Mouse (Mus musculus): ENCODE results near the gene Mrpl23. TPM values are rescaled to one million over a fixed set of nuclear protein-coding genes. Genes with fewer than 3 reads are reported as not detected.

The Mrpl23 gene
- polyA plus RNA-seq, 1 experiment from 2014 or later, result 14.2 TPM

DNA sequence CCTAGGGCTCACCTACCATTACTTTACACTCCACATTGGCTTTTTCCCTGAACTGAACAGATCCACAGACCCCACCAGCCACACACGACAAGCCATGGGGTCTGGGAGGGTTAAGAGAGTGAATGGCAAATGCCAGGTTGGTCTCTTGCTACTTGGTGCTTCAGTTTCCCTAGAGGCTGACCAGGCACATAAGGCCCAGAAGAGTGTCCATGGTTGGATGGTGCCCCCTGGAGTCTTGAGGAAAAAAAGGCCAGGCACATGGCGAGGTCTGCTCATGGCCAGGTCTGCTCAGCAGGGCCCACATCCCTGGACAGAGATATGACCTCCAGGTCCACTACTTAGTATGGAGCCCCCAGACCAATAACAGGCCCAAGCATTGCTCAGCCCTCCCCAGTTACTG, 34.7 kb upstream of the Mrpl23 start:
- Histone ChIP-seq H3K9ac (ENCODE audit: low read length) (no peak overlapping the region), H3K27ac (ENCODE audit: low read length) (no peak overlapping the region), H3K4me1 (ENCODE audit: control insufficient read depth, insufficient read depth, low read length) (peaks cover 17% of the 10 kb centered on the region), H3K36me3 (ENCODE audit: control insufficient read depth, insufficient read depth) (0 out of 2 replicates have a peak, but pooled peaks cover 3% of the 10 kb centered on the region), H3K9me3 (replicated peaks; ENCODE audit: control insufficient read depth, low read length) (no peaks in the 10 kb centered on the region), H3K4me3 (ENCODE audit: low read length) (no peak overlapping the region), H3K4me2 (ENCODE audit: low read depth, low read length) (no peak overlapping the region), H3K27me3 (ENCODE audit: control insufficient read depth, insufficient read depth, low read length) (no peaks in the 10 kb centered on the region)
- ATAC-seq (replicated peaks; ENCODE audit: extremely low read depth, insufficient read depth, low FRiP score), result no peak
- 86% methylated on average over 2 of the region's 2 CpGs for WGBS

- ATAC-seq (replicated peaks; ENCODE audit: extremely low read depth, insufficient read depth, low FRiP score), result no peak
- WGBS, result 86% methylated on average over 2 of the region's 2 CpGs
- 0 out of 2 replicates have a peak, but pooled peaks cover 3% of the 10 kb centered on the region for H3K36me3 ChIP-seq (ENCODE audit: control insufficient read depth, insufficient read depth)
- H3K9me3 ChIP-seq (replicated peaks; ENCODE audit: control insufficient read depth, low read length), result no peaks in the 10 kb centered on the region
- no peak within 1 kb of the TSS for H3K4me2 ChIP-seq (ENCODE audit: low read depth, low read length)
- peak within 1 kb of the TSS; percentile 62 for H3K27ac ChIP-seq (ENCODE audit: low read length)
- H3K9ac ChIP-seq (ENCODE audit: low read length), result peak within 1 kb of the TSS; percentile 13; the same call in 1 of the 2 replicates
- H3K4me3 ChIP-seq (ENCODE audit: low read length), result no peak within 1 kb of the TSS
- no peaks in the 10 kb centered on the region for H3K27me3 ChIP-seq (ENCODE audit: control insufficient read depth, insufficient read depth, low read length)
- H3K4me1 ChIP-seq (ENCODE audit: control insufficient read depth, insufficient read depth, low read length), result peaks cover 17% of the 10 kb centered on the region
Observed at GRCm38 (mm10) chr7:142498575-142498974, 33.9 kb upstream of the Mrpl23 start, which contains the start of gene Tnnt3. Tnnt3 (plus strand) TSS chr7:142498836.

GRCm38 (mm10) chr7:142499010-142499721, 33.3 kb upstream of the Mrpl23 start:
- H3K27me3 ChIP-seq (ENCODE audit: control insufficient read depth, insufficient read depth, low read length), result no peaks in the 10 kb centered on the region
- H3K4me1 ChIP-seq (ENCODE audit: control insufficient read depth, insufficient read depth, low read length), result peaks cover 17% of the 10 kb centered on the region
- H3K9me3 ChIP-seq (replicated peaks; ENCODE audit: control insufficient read depth, low read length), result no peaks in the 10 kb centered on the region
- 38% methylated on average over 5 of the region's 5 CpGs for WGBS
- H3K9ac ChIP-seq (ENCODE audit: low read length), result no peak overlapping the region
- peak overlapping the region; percentile 62 for H3K27ac ChIP-seq (ENCODE audit: low read length)
- ATAC-seq (replicated peaks; ENCODE audit: extremely low read depth, insufficient read depth, low FRiP score), result no peak
- no peak overlapping the region for H3K4me3 ChIP-seq (ENCODE audit: low read length)
- no peak overlapping the region for H3K4me2 ChIP-seq (ENCODE audit: low read depth, low read length)
- H3K36me3 ChIP-seq (ENCODE audit: control insufficient read depth, insufficient read depth), result 0 out of 2 replicates have a peak, but pooled peaks cover 3% of the 10 kb centered on the region

DNA sequence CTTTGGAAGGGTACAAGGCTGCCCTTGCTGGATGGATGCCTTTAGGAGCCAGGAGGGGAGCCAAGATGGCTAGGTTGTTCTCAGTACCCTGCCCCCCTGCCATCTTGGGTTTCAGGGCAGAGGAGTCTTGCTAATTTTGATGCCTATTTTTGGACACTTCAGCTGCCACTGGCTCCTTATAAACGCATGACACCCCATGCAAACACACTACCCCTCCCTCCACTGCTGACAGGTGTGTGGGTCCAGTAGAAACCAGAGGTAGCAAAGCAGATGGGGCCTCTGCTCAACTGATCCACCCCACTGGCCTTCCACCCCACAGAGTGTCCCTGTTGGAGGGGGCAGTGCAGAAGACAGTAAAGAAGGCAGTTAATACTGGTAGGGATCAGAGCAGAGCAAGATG, 32.5 kb upstream of the Mrpl23 start:
- no peak overlapping the region for H3K4me3 ChIP-seq (ENCODE audit: low read length)
- no peaks in the 10 kb centered on the region for H3K27me3 ChIP-seq (ENCODE audit: control insufficient read depth, insufficient read depth, low read length)
- no peak for ATAC-seq (replicated peaks; ENCODE audit: extremely low read depth, insufficient read depth, low FRiP score)
- H3K9ac ChIP-seq (ENCODE audit: low read length), result no peak overlapping the region
- no peaks in the 10 kb centered on the region for H3K9me3 ChIP-seq (replicated peaks; ENCODE audit: control insufficient read depth, low read length)
- peak overlapping the region; percentile 49 for H3K27ac ChIP-seq (ENCODE audit: low read length)
- H3K4me1 ChIP-seq (ENCODE audit: control insufficient read depth, insufficient read depth, low read length), result peaks cover 17% of the 10 kb centered on the region
- no peak overlapping the region for H3K4me2 ChIP-seq (ENCODE audit: low read depth, low read length)
- H3K36me3 ChIP-seq (ENCODE audit: control insufficient read depth, insufficient read depth), result no peaks in the 10 kb centered on the region
- 68% methylated on average over 1 of the region's 1 CpGs for WGBS

GRCm38 (mm10) chr7:142503206-142503605, 29.3 kb upstream of the Mrpl23 start:
- H3K4me1 ChIP-seq (ENCODE audit: control insufficient read depth, insufficient read depth, low read length), result peaks cover 30% of the 10 kb centered on the region
- H3K27ac ChIP-seq (ENCODE audit: low read length), result no peak overlapping the region
- WGBS, result 78% methylated on average over 4 of the region's 4 CpGs
- no peak overlapping the region for H3K4me2 ChIP-seq (ENCODE audit: low read depth, low read length)
- ATAC-seq (replicated peaks; ENCODE audit: extremely low read depth, insufficient read depth, low FRiP score), result no peak
- H3K9ac ChIP-seq (ENCODE audit: low read length), result no peak overlapping the region
- H3K4me3 ChIP-seq (ENCODE audit: low read length), result no peak overlapping the region
- no peaks in the 10 kb centered on the region for H3K36me3 ChIP-seq (ENCODE audit: control insufficient read depth, insufficient read depth)
- H3K9me3 ChIP-seq (replicated peaks; ENCODE audit: control insufficient read depth, low read length), result no peaks in the 10 kb centered on the region
- H3K27me3 ChIP-seq (ENCODE audit: control insufficient read depth, insufficient read depth, low read length), result no peaks in the 10 kb centered on the region

GRCm38 (mm10) chr7:142505942-142506341, 26.5 kb upstream of the Mrpl23 start:
- peaks cover 23% of the 10 kb centered on the region for H3K4me1 ChIP-seq (ENCODE audit: control insufficient read depth, insufficient read depth, low read length)
- 59% methylated on average over 2 of the region's 2 CpGs for WGBS
- H3K9ac ChIP-seq (ENCODE audit: low read length), result no peak overlapping the region
- H3K4me2 ChIP-seq (ENCODE audit: low read depth, low read length), result no peak overlapping the region
- no peaks in the 10 kb centered on the region for H3K27me3 ChIP-seq (ENCODE audit: control insufficient read depth, insufficient read depth, low read length)
- H3K9me3 ChIP-seq (replicated peaks; ENCODE audit: control insufficient read depth, low read length), result no peaks in the 10 kb centered on the region
- no peak for ATAC-seq (replicated peaks; ENCODE audit: extremely low read depth, insufficient read depth, low FRiP score)
- H3K4me3 ChIP-seq (ENCODE audit: low read length), result no peak overlapping the region
- H3K36me3 ChIP-seq (ENCODE audit: control insufficient read depth, insufficient read depth), result no peaks in the 10 kb centered on the region
- H3K27ac ChIP-seq (ENCODE audit: low read length), result no peak overlapping the region

- Histone ChIP-seq H3K4me2 (ENCODE audit: low read depth, low read length) (no peak overlapping the region), H3K9me3 (replicated peaks; ENCODE audit: control insufficient read depth, low read length) (no peaks in the 10 kb centered on the region), H3K4me3 (ENCODE audit: low read length) (no peak overlapping the region), H3K36me3 (ENCODE audit: control insufficient read depth, insufficient read depth) (no peaks in the 10 kb centered on the region), H3K27ac (ENCODE audit: low read length) (no peak overlapping the region), H3K9ac (ENCODE audit: low read length) (no peak overlapping the region), H3K27me3 (ENCODE audit: control insufficient read depth, insufficient read depth, low read length) (no peaks in the 10 kb centered on the region), H3K4me1 (ENCODE audit: control insufficient read depth, insufficient read depth, low read length) (peaks cover 23% of the 10 kb centered on the region)
- no peak for ATAC-seq (replicated peaks; ENCODE audit: extremely low read depth, insufficient read depth, low FRiP score)
- WGBS, result 48% methylated on average over 4 of the region's 4 CpGs
Observed at GRCm38 (mm10) chr7:142506501-142506900, 26.0 kb upstream of the Mrpl23 start.

DNA sequence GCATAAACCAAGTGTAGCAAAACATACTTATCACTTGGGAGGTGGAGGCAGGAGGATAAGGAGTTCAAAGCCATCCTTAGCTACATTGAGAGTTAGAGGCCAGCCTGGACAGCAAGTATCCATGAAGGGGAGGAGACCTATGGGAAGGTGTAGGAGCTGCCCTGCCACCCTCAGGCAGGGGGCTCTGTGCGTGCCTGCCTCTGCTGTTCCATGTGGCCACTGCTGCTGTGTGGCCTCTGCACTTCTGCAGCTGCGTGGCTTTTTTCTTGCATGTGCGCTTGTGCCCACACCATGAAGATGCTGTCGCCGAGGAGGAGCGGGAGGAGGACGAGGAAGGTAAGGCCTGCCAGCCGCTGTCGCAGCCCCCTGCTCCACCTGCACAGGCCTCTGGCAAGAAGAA, 25.0 kb upstream of the Mrpl23 start:
- H3K4me1 ChIP-seq (ENCODE audit: control insufficient read depth, insufficient read depth, low read length), result peaks cover 23% of the 10 kb centered on the region
- 92% methylated on average over 9 of the region's 9 CpGs for WGBS
- H3K36me3 ChIP-seq (ENCODE audit: control insufficient read depth, insufficient read depth), result no peaks in the 10 kb centered on the region
- no peak overlapping the region for H3K9ac ChIP-seq (ENCODE audit: low read length)
- H3K4me2 ChIP-seq (ENCODE audit: low read depth, low read length), result no peak overlapping the region
- H3K27me3 ChIP-seq (ENCODE audit: control insufficient read depth, insufficient read depth, low read length), result no peaks in the 10 kb centered on the region
- H3K9me3 ChIP-seq (replicated peaks; ENCODE audit: control insufficient read depth, low read length), result no peaks in the 10 kb centered on the region
- H3K4me3 ChIP-seq (ENCODE audit: low read length), result no peak overlapping the region
- H3K27ac ChIP-seq (ENCODE audit: low read length), result no peak overlapping the region
- no peak for ATAC-seq (replicated peaks; ENCODE audit: extremely low read depth, insufficient read depth, low FRiP score)

DNA sequence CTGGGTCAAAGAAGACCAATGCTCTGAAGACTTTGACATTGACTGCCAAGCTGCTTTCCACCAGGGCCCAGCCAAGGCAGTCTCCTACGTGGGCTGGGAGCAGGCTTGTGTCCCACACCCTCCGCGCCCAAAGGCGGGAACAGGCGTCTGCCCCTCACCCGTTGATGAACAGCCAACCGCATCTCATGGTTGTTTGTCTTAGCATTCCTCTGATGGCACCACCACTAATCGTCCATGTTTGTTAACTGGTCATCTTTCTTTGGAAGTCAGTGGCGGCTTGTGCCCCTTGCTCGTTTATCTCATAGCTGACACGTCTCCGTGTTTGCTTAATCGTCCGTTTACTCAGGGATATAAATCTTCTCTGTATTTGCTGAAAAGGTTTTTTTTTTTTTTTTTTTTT, 23.0 kb upstream of the Mrpl23 start:
- H3K4me1 ChIP-seq (ENCODE audit: control insufficient read depth, insufficient read depth, low read length), result peaks cover 23% of the 10 kb centered on the region

More for the DNA sequence above, 23.0 kb upstream of the Mrpl23 start:
- H3K36me3 ChIP-seq (ENCODE audit: control insufficient read depth, insufficient read depth), result no peaks in the 10 kb centered on the region
- no peak for ATAC-seq (replicated peaks; ENCODE audit: extremely low read depth, insufficient read depth, low FRiP score)
- peak overlapping the region; percentile 41; the same call in 1 of the 2 replicates for H3K27ac ChIP-seq (ENCODE audit: low read length)
- WGBS, result 62% methylated on average over 14 of the region's 14 CpGs
- no peak overlapping the region for H3K4me3 ChIP-seq (ENCODE audit: low read length)
- no peaks in the 10 kb centered on the region for H3K9me3 ChIP-seq (replicated peaks; ENCODE audit: control insufficient read depth, low read length)
- no peak overlapping the region for H3K9ac ChIP-seq (ENCODE audit: low read length)
- no peak overlapping the region for H3K4me2 ChIP-seq (ENCODE audit: low read depth, low read length)
- H3K27me3 ChIP-seq (ENCODE audit: control insufficient read depth, insufficient read depth, low read length), result no peaks in the 10 kb centered on the region

All from heart, embryonic 16.5 days (tissue).